Comparison of ENCODE assay signal across 9 mouse cellular contexts in genomic region chr1:127409512-127409911, GRCm38 (mm10).
A peak's percentile ranks its signal among the peaks of the same experiment; 100 is the strongest.
DNase-seq lines count a peak whose midpoint lies in the region; ATAC-seq and TF ChIP-seq lines count a peak whose summit lies in the region.
"Had no signal": no experiment of that assay in that cellular context is flagged by ENCODE, and none has a peak within 500 bp of the region (broad histone marks: within the 10 kb centered on the region; RNA-seq: fewer than 3 reads in every experiment).

No protein-coding gene starts in this region.

- H3K4me1 ChIP-seq in liver, embryonic 11.5 days (replicated peaks; ENCODE audit: control insufficient read depth, insufficient read depth, low read length): peaks cover 5% of the 10 kb centered on the region; the same call in 1 of the 2 replicates
- H3K4me1 ChIP-seq in neural tube, embryonic 15.5 days: peaks cover 12% of the 10 kb centered on the region; the same call in 1 of the 2 replicates

- peak; percentile 64 for DNase-seq in embryo, embryonic 10 days (ENCODE audit: low spot score)
- DNase-seq in embryo, embryonic 9.5 days (ENCODE audit: extremely low spot score): no peak
- peak; percentile 72 for DNase-seq in brain, embryonic 14.5 days (ENCODE audit: low read depth)
- DNase-seq in heart, postnatal 14 days: peak; percentile 13 to 28
- no peak for DNase-seq in liver, embryonic 11.5 days (ENCODE audit: low spot score)
- DNase-seq in right cerebral cortex, postnatal 25 days: no peak
- DNase-seq in frontal cortex, postnatal 14 days (ENCODE audit: low spot score in 2 of 2): no peak

- H3K36me3 ChIP-seq in liver, embryonic 11.5 days (ENCODE audit: control insufficient read depth, insufficient read depth, low read length): no peaks in the 10 kb centered on the region
- H3K36me3 ChIP-seq in neural tube, embryonic 15.5 days: peaks cover 21% of the 10 kb centered on the region
- H3K36me3 ChIP-seq: G1E had no signal

- ATAC-seq in liver, embryonic 11.5 days (replicated peaks; ENCODE audit: low FRiP score): peak; percentile 43
- ATAC-seq in neural tube, embryonic 15.5 days (ENCODE audit: low FRiP score): peak; percentile 33; the same call in 1 of the 2 replicates

- H3K27ac ChIP-seq in liver, embryonic 11.5 days (ENCODE audit: low read depth, low read length): no peak overlapping the region
- H3K27ac ChIP-seq in neural tube, embryonic 15.5 days (replicated peaks): peak overlapping the region; percentile 67

- no peak overlapping the region for H3K4me3 ChIP-seq in liver, embryonic 11.5 days (ENCODE audit: low read depth, low read length)
- no peak overlapping the region for H3K4me3 ChIP-seq in neural tube, embryonic 15.5 days (replicated peaks)

- intact Hi-C loops in heart, postnatal 14 days (cut with DNase I): loop anchor here (2.0 kb wide), 1 partner anchor 205 kb away; the partner anchor contains the start of gene Mgat5

- no peak for TF ChIP-seq POLR2A in brain, embryonic 14.5 days (IDR thresholded peaks at IDR 0.05; ENCODE audit: borderline replicate concordance, extremely low read depth, insufficient read depth, insufficient read length, poor library complexity, severe bottlenecking)

- peak; percentile 55; the same call in 1 of the 2 replicates for TF ChIP-seq CTCF in brain, embryonic 14.5 days (IDR thresholded peaks at IDR 0.05; ENCODE audit: borderline replicate concordance, extremely low read depth, insufficient read depth, insufficient read length)

- no peaks in the 10 kb centered on the region for H3K9me3 ChIP-seq in liver, embryonic 11.5 days (ENCODE audit: control insufficient read depth, low read length)
- H3K9me3 ChIP-seq in neural tube, embryonic 15.5 days (replicated peaks): no peaks in the 10 kb centered on the region

- H3K27me3 ChIP-seq in liver, embryonic 11.5 days (replicated peaks; ENCODE audit: control insufficient read depth, insufficient read depth, low read length): no peaks in the 10 kb centered on the region
- H3K27me3 ChIP-seq in neural tube, embryonic 15.5 days (replicated peaks): no peaks in the 10 kb centered on the region

- H3K4me2 ChIP-seq in liver, embryonic 11.5 days: no peak overlapping the region
- H3K4me2 ChIP-seq in neural tube, embryonic 15.5 days: no peak overlapping the region

- H3K9ac ChIP-seq in liver, embryonic 11.5 days (ENCODE audit: low read depth, low read length): no peak overlapping the region
- H3K9ac ChIP-seq in neural tube, embryonic 15.5 days (replicated peaks): no peak overlapping the region

- WGBS in liver, embryonic 11.5 days: 27% methylated on average over 5 of the region's 5 CpGs
- 45% methylated on average over 5 of the region's 5 CpGs for WGBS in neural tube, embryonic 15.5 days

Comparison
In these comparisons a context has a peak if more than half of its experiments do, and no peak if none do; other contexts are left out.
1. DNase-seq: peak in embryo, embryonic 10 days (single experiment), brain, embryonic 14.5 days (single experiment) and heart, postnatal 14 days (2 of 2); none in embryo, embryonic 9.5 days (single experiment), liver, embryonic 11.5 days (single experiment), right cerebral cortex, postnatal 25 days (single experiment) and frontal cortex, postnatal 14 days (0 of 2).